Mouse (Mus musculus) T-helper 17 cell (primary cell): Measurements from ENCODE around the gene Pofut1.

ENCODE experiments used
- in situ Hi-C, 2 experiments: fragments of 300-600 bp; cut with MboI, MseI; formaldehyde crosslinking; loops; 1 replicate in 1 of 2; 2 replicates in 1 of 2; pipeline ENCODE4 v1.15.1; 2025; ENCODE audit warnings: high pct_unique_total_duplicates in 2 of 2

The Pofut1 gene

DNA sequence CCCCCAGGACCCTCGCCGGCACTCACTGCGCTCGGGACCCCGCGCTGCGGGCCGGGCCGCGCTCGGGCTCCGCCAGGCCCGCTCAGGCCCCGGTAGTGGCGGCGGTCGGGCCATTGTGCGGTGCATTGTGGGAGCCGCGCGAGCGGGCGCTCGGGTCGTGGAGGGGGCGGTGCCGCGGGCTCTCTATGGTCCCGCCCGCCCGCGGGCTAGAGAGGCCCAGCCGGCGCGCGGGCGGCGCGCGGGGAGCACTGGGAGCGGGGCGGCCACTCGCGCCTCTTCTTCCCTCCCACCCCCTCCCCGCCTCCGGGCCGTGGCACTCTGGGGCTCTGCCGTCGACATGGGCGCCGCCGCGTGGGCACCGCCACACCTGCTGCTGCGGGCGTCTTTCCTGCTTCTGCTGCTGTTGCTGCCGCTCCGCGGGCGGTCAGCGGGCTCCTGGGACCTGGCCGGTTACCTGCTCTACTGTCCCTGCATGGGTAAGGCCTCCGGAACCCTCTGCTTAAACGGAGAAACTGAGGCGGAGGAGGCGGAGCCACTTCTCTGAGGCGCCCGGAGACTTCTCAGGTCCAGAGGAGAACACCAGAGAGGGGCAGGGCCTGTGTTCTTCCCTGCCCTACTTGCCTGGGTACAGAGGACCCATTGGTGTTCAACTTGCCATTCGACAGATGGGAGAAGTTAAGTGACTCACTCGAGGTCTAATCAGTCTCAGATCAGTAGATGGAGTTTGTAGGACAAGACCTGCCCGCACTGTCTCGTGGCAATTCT is at the start of gene Pofut1, which contains the start of gene Plagl2:
Gene Pofut1 (plus strand): TSS at position 284 of the 765 bp plus-strand sequence.
Gene Plagl2 (minus strand): TSS at position 177 of the 765 bp plus-strand sequence.
- in situ Hi-C loops, result no loop called here

DNA sequence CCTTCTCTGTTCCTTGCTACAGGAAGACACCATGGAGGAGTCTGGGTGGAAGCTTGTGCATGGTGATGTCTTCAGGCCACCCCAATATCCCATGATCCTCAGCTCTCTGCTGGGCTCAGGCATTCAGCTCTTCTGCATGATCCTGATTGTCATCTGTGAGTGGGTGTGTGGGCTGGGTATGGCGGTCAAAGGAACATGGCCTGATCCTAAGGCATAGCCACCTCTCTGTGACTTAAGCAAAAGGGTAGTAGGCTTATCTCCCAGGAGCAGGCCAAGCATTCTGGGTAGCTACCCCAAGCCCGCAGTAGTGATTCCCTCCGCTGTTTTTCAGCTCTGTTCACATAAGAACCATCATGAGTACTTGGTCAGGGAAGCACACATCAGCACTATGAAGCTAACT is 47.1 kb upstream of the Pofut1 start:
- in situ Hi-C loops, result no loop called here

DNA sequence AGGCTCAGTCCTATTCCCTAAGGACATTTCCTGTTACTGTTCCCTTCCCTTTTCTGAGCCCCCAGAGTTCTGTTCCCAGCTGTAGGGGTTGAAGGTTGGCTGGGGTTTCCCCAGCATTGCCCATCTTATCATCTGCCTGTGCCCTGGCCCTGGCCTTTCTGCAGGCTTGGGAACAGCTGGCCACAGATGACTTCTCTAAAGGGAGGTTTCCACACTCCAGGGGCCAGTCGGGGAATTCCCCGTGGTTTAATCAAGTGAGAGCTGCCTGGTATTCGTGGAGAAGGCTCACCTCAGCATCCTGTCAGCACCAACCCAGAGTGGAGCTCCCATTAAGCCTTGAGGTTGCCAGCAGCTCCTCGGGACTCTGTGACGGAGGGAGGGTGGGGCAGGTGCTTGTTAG is 42.8 kb upstream of the Pofut1 start:
- in situ Hi-C loops, result no loop called here

DNA sequence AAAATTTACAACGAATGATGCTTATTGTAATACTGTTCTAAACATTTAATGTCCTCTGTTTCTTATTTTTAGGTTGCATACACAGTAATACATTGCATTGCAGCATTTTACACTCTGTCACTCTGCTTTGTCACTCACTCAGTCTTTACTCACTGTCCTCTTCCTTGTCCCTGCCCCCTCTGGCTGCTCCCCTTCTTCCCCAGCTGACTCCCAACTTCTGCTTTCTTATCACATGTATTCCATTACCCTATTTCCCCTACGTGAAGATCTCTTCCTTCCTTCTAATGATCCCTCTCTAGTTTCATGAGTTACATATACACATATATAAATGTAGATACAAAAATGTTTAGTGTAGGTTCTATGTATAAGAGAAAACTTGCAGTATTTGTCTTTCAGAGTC is 42.2 kb upstream of the Pofut1 start:
- in situ Hi-C loops, result no loop called here

DNA sequence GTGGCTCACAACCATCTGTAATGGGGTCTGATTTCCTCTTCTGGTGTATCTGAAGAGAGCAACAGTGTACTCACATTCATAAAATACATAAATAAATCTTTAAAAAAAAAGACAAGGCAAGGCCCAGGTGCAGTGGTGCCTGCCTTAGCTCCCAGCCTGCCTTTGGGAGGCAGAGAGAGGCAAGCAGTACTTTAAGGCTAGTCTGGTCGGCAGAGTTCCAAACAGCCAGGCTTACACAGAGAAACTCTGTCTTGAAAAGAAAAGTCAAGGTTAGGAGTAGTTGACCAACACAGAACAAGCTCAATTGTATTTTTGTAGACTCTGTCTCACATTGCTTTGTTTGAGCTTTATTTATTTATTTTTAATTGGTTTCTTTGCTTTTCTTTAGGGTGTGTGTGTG is 38.6 kb upstream of the Pofut1 start:
- in situ Hi-C loops, result no loop called here

DNA sequence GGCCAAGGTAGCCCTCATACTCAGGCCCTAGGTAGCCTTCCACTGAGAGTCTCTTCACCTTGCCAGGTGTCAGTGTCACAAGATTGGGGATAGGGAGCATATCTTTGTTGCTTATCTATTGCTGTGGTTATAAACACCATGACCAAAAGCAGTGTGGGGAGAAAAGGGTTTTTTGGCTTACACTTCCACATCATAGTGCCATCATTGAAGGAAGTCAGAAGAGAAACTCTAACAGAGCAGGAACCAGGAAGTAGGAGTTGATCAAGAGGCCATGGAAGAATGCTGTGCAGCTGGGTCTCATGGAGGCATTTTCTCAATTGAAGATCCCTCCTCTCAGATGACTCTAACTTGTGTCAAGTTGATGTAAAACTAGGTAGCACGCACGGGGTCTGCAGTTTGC is 33.2 kb upstream of the Pofut1 start:
- in situ Hi-C loops, result no loop called here

DNA sequence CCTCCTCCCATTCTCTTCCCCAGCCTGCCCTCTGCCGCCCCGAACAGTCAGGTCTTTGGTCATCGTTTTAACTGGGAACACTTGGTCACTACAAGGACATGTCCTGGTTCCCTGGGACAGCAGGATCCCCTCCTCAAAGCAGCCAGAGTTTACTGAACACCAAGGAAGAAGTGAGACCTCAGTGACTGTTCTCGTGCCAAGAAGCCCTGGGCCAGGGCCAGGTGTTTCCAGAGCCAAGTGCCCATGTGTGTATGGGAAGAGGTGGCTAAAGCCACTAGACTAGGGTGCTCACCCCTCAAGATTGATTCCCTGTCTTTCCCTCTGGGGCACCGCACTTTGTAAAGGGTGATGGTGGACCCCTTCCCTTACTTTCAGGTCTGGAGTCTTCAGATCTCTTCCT is 32.0 kb upstream of the Pofut1 start:
- in situ Hi-C loops, result no loop called here

DNA sequence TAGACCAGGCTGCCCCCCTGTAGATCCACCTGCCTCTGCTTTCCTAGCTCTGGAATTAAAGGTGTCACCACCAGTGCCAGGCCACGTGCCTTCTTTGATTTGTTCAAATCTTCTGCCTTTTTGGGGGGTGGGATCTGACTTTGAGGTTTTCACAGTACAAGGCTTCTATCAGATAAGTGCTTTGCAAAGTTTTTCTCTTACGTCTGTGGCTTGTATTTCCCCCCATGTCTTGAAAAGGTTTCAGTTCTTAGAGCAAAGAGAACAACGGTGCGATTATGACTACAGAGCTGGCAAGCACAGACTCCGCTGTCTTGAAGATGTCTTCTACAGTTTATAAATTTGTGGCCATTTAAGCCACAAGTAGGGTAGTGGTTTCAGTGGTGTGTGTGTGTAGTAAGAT is 29.9 kb upstream of the Pofut1 start:
- in situ Hi-C loops, result no loop called here

DNA sequence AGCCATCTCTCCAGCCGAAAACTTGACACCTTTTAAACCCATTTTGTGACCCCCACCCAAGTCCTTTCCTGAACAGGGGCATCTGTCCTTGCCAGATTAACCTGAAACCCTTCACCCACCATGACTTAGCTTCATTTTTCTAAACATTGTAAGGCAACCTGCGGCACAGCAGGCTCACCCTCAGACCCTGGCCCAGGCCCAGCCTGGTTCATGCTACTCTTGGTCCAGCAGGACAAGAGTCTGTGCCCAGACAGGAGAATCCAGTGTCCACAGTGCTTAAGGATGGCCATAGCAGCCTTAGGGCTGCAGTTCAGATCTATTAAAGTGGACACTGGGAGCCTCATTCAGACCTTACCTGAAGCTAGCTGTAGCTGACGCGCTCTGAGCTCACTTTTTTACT is 28.0 kb upstream of the Pofut1 start:
- in situ Hi-C loops, result no loop called here

DNA sequence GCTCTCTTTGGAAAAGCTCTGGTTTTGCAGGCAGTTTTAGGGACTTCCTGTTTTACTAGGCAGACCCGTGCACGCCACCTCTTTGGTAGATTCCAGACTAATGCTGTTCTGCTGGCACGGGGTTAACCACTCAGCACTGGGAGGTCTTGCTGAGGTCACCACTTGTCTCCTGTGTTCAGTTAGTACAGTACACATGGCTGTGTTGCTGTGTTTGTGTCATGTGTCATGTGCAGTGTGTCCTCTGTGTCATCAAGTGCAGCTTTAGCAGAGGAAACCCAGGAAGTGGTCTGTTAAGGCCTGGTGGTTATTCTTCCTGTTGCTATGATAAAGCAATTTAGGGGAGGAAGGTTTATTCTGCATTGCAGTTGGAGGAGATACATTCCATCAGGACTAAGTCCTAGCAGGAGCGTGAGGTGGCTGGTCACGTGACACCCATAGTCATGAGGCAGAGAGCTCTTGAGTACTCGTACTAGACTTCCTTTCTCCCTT is 26.5 kb upstream of the Pofut1 start:
- in situ Hi-C loops, result no loop called here

DNA sequence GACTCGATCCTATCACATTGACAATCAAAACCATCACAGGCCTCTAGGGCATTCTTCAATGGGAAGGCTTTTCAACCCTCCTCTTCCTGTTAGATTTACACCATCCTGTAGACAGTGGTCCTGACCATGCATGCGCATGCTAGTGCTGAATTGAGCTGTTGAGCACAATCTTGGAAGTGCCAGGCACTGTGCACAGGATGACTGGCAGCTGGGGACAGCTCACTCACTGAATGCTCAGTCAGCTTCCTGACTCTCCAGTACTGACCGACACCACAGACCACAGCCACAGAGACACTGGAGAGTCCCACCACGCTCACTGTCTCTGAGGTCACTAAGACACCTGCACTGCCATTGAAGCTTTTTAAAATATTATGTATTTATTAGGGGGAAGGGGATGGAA is 25.9 kb upstream of the Pofut1 start:
- in situ Hi-C loops, result no loop called here

DNA sequence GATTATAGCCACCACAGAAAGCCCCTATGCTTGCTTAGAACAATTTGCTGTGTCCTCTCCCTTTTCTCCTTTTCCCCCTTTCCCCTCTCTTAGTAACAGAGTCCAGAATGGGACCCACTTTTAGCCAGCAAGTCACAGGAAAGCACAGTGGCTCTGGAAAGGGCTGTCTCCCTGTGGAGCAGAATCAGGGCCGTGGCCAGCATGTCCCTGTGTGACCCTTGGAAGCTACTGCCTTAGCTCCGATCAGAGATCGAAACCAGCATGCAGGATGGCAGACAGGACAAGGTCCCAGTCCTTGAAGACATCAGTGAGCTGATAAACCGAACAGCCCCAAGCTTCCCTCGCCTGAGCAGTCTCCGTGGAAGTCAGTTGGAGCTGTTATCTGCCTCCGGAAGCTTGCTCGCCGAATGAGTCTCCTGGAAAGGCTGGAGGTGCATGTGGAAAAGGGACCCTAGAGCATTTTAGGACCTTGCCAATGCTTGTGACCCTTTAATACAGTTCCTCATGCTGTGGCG is 23.4 kb upstream of the Pofut1 start:
- in situ Hi-C loops, result no loop called here

DNA sequence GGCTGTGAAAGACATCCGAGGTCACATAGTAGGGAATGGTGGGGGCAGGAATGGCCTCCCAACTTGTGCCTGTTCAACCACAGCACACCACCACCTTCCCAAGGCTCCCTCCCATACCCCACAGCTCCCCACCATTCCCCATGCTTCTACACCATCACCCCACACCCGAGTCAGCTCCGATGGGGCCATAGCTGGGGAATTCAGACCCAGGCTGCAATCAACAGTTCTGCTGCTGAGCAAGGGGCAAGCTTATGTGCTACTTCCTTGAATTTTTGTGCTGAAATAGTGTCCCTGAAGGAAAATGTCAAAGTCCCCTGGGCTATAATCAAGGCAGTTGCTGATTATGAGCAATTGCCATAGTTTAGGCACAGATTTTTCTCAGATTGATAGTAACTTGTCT is 22.8 kb upstream of the Pofut1 start:
- in situ Hi-C loops, result no loop called here

DNA sequence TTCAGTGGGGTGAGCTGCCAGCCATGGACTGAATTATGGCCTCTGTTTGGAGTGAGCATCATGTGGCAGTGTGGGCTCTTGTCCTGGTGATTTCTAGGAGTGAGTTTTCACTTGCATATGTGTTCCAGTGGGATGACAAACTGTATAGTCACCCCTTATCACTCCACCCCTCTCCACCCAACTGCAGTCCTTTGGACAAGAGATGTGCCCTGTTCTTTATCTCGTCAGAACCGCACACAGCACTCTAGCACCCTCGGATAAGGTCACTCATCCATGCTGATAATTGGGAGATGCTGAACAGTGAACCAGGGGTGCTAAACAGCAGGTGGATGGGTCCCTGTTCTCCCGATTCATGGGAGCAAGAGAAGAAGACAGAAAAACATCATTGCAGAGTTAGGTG is 19.7 kb upstream of the Pofut1 start:
- in situ Hi-C loops, result no loop called here

DNA sequence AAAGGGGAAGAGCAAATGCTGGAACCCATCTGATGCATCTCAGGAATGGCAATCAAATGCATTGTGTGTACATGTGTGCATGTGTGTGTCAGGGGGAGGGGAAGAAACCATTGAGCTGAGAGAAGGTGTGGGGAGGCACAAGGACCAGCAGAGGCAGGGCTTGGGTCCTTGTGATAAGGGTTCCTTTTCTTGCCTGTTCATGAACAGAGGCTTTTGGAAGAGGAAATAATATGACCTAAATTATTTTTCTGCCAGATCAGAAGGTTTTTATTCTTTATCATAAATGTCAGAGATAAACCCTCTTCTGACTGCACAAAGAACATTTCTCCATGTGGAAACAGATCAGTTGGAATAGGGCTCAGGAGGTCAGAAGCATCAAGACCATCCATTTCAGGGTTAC is 19.2 kb upstream of the Pofut1 start:
- in situ Hi-C loops, result no loop called here

DNA sequence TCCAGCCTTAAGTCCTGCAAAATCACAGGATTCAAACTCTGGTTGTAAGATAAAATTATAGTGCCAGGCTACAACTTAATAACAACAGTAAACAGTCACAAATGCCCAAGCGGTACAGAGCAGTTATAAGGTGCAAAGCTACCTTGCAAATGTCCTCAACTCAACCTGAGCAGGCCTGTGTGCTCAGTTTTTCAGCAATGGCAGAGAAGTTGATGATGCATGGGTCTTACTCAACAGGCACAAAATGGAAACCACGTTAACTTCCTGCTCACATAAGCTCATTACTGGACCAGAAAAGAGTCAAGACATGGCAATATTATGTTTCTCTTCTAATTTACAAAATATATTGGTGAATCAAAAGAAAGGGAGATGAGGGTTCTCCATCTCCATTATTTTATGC is 18.8 kb upstream of the Pofut1 start:
- in situ Hi-C loops, result no loop called here

DNA sequence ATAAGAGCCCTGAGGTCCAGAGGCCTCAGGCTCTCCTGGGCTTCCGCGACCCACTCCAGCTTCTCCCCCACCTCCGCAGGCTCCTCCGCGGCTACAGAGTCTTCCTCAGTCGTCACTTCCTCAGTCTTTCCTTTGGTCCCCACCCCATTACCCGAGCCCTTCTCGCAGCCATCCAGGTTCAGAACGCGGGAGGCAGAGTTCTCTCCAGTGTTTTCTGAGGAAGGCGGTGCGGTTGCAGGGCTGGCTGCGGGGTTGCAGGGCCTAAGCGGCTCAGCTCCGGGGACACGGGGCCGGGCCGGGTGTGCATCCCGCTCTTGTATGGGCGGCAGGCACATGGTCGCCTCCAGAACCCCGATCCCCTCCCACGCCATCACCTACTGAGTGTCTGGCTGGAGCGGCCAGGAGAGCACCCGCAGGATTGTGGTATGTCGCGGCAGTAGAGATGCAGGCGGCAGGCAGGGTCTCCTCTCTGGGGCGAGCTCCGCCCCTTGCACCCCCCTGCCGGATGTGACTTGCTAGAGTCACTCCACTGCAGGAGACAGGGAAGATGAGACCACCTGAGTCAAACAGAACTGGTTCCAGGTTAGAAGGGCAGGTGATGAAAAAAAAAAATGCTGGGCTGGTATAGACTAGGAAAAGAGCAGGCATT is 16.3 kb upstream of the Pofut1 start, which contains the start of gene Tspyl3:
Gene Tspyl3 (minus strand): TSS at position 496 of the 649 bp plus-strand sequence.
- in situ Hi-C loops, result no loop called here

DNA sequence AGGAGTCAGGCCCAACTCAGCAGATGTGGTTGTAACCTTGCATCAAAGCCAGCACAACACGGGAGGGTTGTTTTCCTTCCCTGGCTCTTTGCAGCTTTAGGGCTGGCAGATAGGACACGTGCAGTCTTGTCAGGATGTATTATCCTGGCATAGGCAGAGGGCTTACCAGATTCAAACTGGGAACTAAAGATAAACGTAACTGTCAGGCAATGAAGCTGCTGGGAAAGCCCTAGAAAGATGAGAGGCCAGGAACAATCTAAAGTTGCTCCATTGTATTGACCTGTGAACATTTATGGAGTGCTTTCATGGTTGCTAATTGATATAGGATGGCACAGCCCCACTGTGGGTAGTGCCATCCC is 15.8 kb upstream of the Pofut1 start:
- in situ Hi-C loops, result no loop called here

DNA sequence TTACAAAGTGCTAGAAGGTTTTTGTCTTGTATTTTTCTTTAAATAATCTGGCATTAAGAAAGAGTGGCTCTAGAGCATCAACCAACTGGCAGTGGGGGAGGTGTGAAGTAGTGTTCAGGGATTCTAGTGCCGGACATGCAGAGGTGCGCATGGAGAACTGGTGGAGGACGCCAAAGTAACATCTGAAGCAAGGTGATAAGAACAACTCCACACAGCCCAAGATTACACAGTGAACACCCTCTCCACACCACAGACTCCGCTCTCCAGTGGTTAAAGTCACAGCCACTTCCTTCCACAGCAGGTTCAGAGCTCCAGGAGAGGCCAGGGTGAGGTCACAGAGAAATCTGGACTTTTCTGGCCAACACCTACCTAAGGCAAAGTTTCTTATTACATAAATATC is 13.4 kb upstream of the Pofut1 start:
- in situ Hi-C loops, result no loop called here

DNA sequence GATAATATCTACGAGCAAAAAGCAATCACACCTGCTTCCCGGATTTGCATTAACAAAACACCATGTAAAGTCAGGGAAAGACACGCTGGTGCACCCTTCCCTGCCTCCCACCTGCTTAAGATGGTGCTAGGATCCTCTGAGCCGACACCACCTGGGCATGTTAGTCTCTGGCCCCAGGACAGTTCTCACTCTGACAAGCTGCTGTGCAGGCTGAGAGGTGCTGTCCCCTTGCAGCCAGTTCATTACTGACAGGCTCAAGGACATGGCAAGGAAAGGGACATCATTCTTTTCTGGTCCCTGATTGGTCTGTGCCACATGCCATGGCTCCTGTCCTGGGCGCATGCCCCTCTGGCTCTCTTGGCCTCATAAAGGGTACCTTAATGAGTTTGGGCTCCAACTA is 12.8 kb upstream of the Pofut1 start:
- in situ Hi-C loops, result no loop called here

DNA sequence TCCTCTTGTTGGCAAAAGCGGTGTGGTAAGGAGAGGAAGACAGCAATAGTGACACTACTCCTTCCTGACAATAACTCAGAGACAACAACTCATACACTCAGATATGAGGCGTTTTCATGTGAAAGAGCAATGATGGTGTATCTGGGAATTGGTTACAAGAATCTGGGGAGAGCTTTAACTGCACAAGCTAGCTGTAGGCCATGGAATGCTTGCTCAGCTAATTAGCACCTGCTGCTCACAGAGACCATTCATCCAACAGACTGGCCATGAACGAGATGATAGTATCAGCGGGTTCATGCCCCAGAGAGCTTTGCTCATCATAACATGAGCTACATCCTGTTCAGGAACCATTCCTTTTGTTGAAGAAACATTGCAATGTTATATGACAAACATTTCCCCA is 4.1 kb upstream of the Pofut1 start:
- in situ Hi-C loops, result loop anchor here in 1 of 2 experiments (10.0 kb wide), 1 partner anchor 108 kb away; the partner anchor contains the start of gene Asxl1

DNA sequence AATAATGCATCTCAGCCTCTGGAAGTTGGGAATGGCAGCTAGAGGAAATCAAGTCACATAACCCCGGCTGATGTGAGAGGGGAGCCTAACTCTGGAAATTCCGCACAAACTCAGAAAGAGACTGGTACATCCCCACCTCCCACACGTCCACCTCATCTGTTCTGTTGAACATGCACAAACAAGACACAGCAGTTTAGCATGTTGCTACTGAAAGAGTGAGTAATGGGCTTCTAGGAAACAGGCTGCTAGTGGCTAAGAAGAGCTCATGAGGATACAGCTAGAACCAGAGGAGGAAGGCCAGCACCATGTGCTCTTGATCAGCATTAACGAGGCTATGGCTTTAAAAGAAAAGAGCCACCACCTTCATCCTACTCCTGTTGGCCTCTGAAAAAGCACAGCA is 3.4 kb upstream of the Pofut1 start:
- in situ Hi-C loops, result loop anchor here in 1 of 2 experiments (10.0 kb wide), 1 partner anchor 107 kb away; the partner anchor contains the start of gene Asxl1

DNA sequence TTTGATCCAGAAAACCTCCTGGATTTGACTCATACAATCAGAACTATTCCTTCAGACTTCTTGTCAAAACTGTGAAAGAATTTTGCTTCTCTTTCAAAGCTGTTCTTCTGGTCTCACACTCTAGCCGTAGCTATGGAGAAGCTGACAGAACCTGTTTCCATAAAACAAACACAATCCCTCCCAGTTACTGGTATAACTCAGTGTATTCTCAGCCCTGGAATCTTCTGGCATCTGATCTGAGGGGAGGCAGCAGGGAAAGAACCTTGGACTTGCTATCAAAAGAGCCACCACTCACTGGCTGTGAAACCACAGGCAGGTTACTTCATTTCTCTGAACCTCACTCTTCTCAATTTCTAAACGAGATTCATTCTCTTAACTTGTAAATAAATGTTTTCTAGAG is 2.9 kb upstream of the Pofut1 start:
- in situ Hi-C loops, result loop anchor here in 1 of 2 experiments (10.0 kb wide), 1 partner anchor 106 kb away; the partner anchor contains the start of gene Asxl1
